Mouse (Mus musculus) kidney, embryonic 14.5 days (tissue): Measurements from ENCODE around the gene Cd180. TPM values are rescaled to one million over a fixed set of nuclear protein-coding genes. Genes with fewer than 3 reads are reported as not detected.

ENCODE experiments used
- ATAC-seq: fragments of 200-750 bp; cut with Nextera tagmentation; 2 replicates; pipeline ENCODE4 v1.8.0; 2017; ENCODE audit warnings: moderate number of reproducible peaks, mild to moderate bottlenecking, moderate TSS enrichment, moderate library complexity; ENCODE audit not compliant: low FRiP score, low TSS enrichment
- H3K27ac ChIP-seq: fragments of 300-500 bp; sonication (generic); 2 replicates; pipeline ENCODE4 v1.5.1; 2014; ENCODE audit warnings: low read depth, mild to moderate bottlenecking, low read length, moderate library complexity, mixed read lengths
- H3K27me3 ChIP-seq: fragments of 300-500 bp; sonication (generic); 2 replicates; pipeline ENCODE4 v1.6.1; 2014; ENCODE audit warnings: mild to moderate bottlenecking, low read length; ENCODE audit not compliant: control insufficient read depth, insufficient read depth
- H3K36me3 ChIP-seq: fragments of 300-500 bp; sonication (generic); 2 replicates; pipeline ENCODE4 v1.6.1; 2014; ENCODE audit warnings: low read length, mixed read lengths; ENCODE audit not compliant: control insufficient read depth, insufficient read depth
- H3K4me1 ChIP-seq: fragments of 300-500 bp; sonication (generic); 2 replicates; pipeline ENCODE4 v1.6.1; 2014; ENCODE audit warnings: low read length, mixed read lengths; ENCODE audit not compliant: control insufficient read depth, insufficient read depth
- H3K4me2 ChIP-seq: fragments of 300-500 bp; sonication (generic); replicated peaks from 2 replicates; pipeline ENCODE4 v1.6.1; 2014; ENCODE audit warnings: low read depth, mild to moderate bottlenecking, low read length
- H3K4me3 ChIP-seq: fragments of 300-500 bp; sonication (generic); 2 replicates; pipeline ENCODE4 v1.5.1; 2014; ENCODE audit warnings: mild to moderate bottlenecking, low read length
- H3K9ac ChIP-seq: fragments of 300-500 bp; sonication (generic); 2 replicates; pipeline ENCODE4 v1.6.1; 2014; ENCODE audit warnings: low read depth, mild to moderate bottlenecking, low read length, moderate library complexity
- H3K9me3 ChIP-seq: fragments of 300-500 bp; sonication (generic); 2 replicates; pipeline ENCODE4 v1.6.1; 2016; ENCODE audit warnings: low read length; ENCODE audit not compliant: control insufficient read depth
- WGBS: fragments of 180-500 bp; shearing (Covaris S2); extraction: QIAGEN DNeasy Blood & Tissue Kit; methylation state at CpG from one replicate; pipeline ENCODE4 v1.1.7; 2014; 5-methylcytosine and 5-hydroxymethylcytosine counted together
- polyA plus RNA-seq: library from polyadenylated mRNA; unstranded; fragments of >200 nt; fragmentation: Nextera tagmentation; extraction: Ambion mirVana; gene quantifications from 2 replicates; pipeline ENCODE4 v1.2.1, GENCODE M21; 2014

Gene Cd180
- 0.40 and 0.60 TPM in 2 replicates for polyA plus RNA-seq

- no peaks in the 10 kb centered on the region for H3K36me3 ChIP-seq
- no peaks in the 10 kb centered on the region for H3K9me3 ChIP-seq
- H3K27ac ChIP-seq: no peak within 1 kb of the TSS
- ATAC-seq: no peak
- no peak within 1 kb of the TSS for H3K9ac ChIP-seq
- no peak within 1 kb of the TSS for H3K4me2 ChIP-seq
- WGBS: 71% methylated on average over 8 of the region's 8 CpGs
- no peaks in the 10 kb centered on the region for H3K27me3 ChIP-seq
- no peak within 1 kb of the TSS for H3K4me3 ChIP-seq
- H3K4me1 ChIP-seq: peaks cover 2% of the 10 kb centered on the region
Observed at GRCm38 (mm10) chr13:102693341-102693801, at the start of gene Cd180. Gene Cd180 (plus strand): TSS chr13:102693558.

- H3K27me3 ChIP-seq: no peaks in the 10 kb centered on the region
- no peaks in the 10 kb centered on the region for H3K9me3 ChIP-seq
- H3K9ac ChIP-seq: no peak overlapping the region
- peaks cover 13% of the 10 kb centered on the region for H3K4me1 ChIP-seq
- no peak overlapping the region for H3K4me3 ChIP-seq
- no peak overlapping the region for H3K4me2 ChIP-seq
- no peaks in the 10 kb centered on the region for H3K36me3 ChIP-seq
- H3K27ac ChIP-seq: no peak overlapping the region
- 26% methylated on average over 8 of the region's 8 CpGs for WGBS
- no peak; the same call in 1 of the 2 replicates for ATAC-seq
Observed at GRCm38 (mm10) chr13:102644344-102644743, 49.0 kb upstream of the Cd180 start.

DNA sequence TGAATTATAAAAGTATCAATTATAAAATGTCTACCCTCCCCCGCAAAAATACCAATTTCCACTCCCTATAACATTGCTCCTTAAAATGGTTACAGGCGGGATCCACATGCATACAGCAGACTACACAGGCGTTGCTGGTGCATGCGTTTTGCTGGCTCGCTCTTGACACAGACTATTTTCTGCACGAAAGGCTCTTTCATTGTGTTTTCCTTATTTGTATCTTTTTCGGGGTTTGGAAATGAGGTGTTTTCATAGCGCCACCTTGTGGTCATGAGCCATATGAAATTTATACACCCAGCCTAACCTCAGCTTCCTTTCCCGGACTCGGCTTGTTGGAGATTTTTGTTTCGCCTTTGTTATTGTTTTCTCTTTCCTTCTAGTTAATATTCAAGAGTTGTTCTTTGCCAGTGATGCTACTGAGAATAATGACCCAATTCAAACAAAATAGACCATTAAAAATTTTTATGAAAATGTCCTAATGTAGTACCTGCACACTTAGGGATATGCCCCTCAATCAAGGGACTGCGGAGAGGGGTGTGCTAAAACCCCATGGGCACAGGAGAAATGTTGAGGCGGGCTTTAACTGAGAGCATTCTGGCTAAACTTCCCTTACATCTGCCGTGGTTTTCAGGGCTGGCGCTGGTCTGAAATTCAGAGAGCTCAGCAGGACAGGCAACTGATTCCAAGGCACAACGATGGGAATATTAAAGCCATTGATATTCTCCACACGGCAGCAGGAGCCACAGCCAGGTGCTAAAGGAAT lies 48.4 kb upstream of the Cd180 start:
- H3K4me2 ChIP-seq: 0 out of 2 replicates have a peak overlapping the region, but pooled peaks have one; percentile 23
- no peaks in the 10 kb centered on the region for H3K27me3 ChIP-seq
- H3K4me3 ChIP-seq: no peak overlapping the region
- no peak overlapping the region for H3K9ac ChIP-seq
- 26% methylated on average over 17 of the region's 17 CpGs for WGBS
- peaks cover 13% of the 10 kb centered on the region for H3K4me1 ChIP-seq
- ATAC-seq: peak; percentile 76; the same call in 1 of the 2 replicates
- no peaks in the 10 kb centered on the region for H3K36me3 ChIP-seq
- H3K9me3 ChIP-seq: no peaks in the 10 kb centered on the region
- H3K27ac ChIP-seq: no peak overlapping the region

- ATAC-seq: peak; percentile 28
- peak overlapping the region; percentile 5; the same call in 1 of the 2 replicates for H3K9ac ChIP-seq
- no peak overlapping the region for H3K4me2 ChIP-seq
- no peak overlapping the region for H3K4me3 ChIP-seq
- peaks cover 13% of the 10 kb centered on the region for H3K4me1 ChIP-seq
- no peaks in the 10 kb centered on the region for H3K36me3 ChIP-seq
- H3K27ac ChIP-seq: no peak overlapping the region
- WGBS: 49% methylated on average over 10 of the region's 10 CpGs
- H3K27me3 ChIP-seq: no peaks in the 10 kb centered on the region
- no peaks in the 10 kb centered on the region for H3K9me3 ChIP-seq
Observed at GRCm38 (mm10) chr13:102646271-102646771, 47.0 kb upstream of the Cd180 start.

DNA sequence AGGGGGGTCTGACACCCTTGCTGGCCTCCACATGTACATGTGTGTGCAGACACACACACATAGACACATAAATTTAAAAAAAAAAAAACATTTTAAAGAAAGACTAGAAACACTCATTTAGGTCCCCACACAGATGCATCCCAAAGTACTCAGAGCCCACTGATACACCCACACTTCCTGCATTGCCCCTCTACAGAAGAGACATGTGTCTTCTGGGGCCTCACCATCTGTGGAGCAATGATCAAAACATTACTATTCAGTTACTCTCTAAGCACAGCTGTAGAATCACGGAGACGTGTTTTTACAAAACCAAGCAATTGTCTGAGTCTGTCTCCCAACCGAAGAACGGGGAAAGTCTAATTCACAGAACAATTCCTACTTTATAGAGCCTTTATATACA lies 45.8 kb upstream of the Cd180 start:
- peaks cover 13% of the 10 kb centered on the region for H3K4me1 ChIP-seq
- H3K4me2 ChIP-seq: no peak overlapping the region
- WGBS: 85% methylated on average over 4 of the region's 4 CpGs
- no peak overlapping the region for H3K27ac ChIP-seq
- H3K9me3 ChIP-seq: no peaks in the 10 kb centered on the region
- no peak for ATAC-seq
- H3K27me3 ChIP-seq: no peaks in the 10 kb centered on the region
- no peak overlapping the region for H3K9ac ChIP-seq
- no peak overlapping the region for H3K4me3 ChIP-seq
- H3K36me3 ChIP-seq: no peaks in the 10 kb centered on the region

DNA sequence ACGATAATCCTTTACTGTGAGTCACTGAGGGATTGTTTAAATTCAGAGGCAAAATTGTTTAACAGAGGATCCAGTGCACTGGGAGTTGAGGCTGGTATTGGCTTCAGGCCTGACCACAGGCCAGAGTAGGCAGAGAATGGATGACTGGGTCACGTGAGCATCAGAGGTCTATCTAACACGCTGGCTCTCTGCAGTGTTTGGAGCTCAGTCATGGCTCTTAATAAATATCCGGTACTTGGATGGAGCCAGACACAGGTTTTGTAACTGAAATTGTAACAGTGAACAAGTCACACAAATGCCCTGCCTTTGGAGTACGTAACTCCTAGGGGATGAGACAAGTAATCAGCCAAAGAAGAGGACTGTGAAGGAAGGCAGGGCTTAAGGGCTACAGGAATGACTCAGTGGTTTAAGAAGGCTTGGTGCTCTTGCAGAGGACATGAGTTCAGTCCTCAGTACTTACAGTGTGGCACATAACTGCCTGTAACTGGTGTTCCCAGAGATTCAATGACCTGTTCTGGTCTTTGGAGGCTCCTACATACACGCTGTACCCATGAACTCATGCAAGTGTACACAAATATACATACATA lies 41.0 kb upstream of the Cd180 start:
- no peaks in the 10 kb centered on the region for H3K9me3 ChIP-seq
- ATAC-seq: no peak
- no peaks in the 10 kb centered on the region for H3K36me3 ChIP-seq
- 89% methylated on average over 6 of the region's 6 CpGs for WGBS
- H3K4me3 ChIP-seq: no peak overlapping the region
- H3K4me1 ChIP-seq: no peaks in the 10 kb centered on the region
- H3K27ac ChIP-seq: no peak overlapping the region
- no peaks in the 10 kb centered on the region for H3K27me3 ChIP-seq
- H3K9ac ChIP-seq: no peak overlapping the region
- H3K4me2 ChIP-seq: no peak overlapping the region

DNA sequence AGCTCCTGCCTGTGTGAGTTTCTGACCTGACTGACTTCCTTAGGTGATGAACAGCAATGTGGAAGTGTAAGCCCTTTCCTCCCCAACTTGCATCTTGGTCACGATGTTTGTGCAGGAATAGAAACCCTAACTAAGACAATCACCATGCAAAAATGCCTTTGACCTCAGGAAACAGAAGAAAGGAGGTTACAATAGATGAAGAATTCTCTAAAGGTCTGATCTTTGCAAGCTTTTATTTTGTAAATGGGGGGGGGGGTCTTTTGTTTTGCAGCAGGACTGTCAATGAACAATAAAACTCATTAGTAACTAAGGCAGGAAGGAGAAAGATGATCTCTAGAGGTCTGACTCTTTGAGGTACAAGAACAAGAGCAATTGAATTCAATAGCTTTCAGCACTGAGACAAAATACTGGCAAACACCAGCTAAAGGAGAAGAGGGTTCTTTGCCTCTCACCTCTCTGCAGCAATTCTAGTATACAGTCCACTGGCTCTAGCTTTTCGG lies 38.2 kb upstream of the Cd180 start:
- no peak overlapping the region for H3K4me2 ChIP-seq
- H3K27ac ChIP-seq: no peak overlapping the region
- no peaks in the 10 kb centered on the region for H3K4me1 ChIP-seq
- H3K4me3 ChIP-seq: no peak overlapping the region
- no peaks in the 10 kb centered on the region for H3K36me3 ChIP-seq
- no peak overlapping the region for H3K9ac ChIP-seq
- WGBS: 77% methylated on average over 2 of the region's 2 CpGs
- no peaks in the 10 kb centered on the region for H3K9me3 ChIP-seq
- H3K27me3 ChIP-seq: no peaks in the 10 kb centered on the region
- no peak for ATAC-seq

GRCm38 (mm10) chr13:102656153-102656690 lies 37.1 kb upstream of the Cd180 start:
- no peaks in the 10 kb centered on the region for H3K36me3 ChIP-seq
- ATAC-seq: no peak
- H3K9ac ChIP-seq: no peak overlapping the region
- H3K27ac ChIP-seq: no peak overlapping the region
- no peaks in the 10 kb centered on the region for H3K9me3 ChIP-seq
- WGBS: 79% methylated on average over 11 of the region's 11 CpGs
- no peaks in the 10 kb centered on the region for H3K4me1 ChIP-seq
- no peak overlapping the region for H3K4me3 ChIP-seq
- H3K27me3 ChIP-seq: no peaks in the 10 kb centered on the region
- no peak overlapping the region for H3K4me2 ChIP-seq
